Mouse (Mus musculus) megakaryocyte, embryonic 14.5 days (primary cell): ENCODE results near the gene Srbd1. TPM values are rescaled to one million over a fixed set of nuclear protein-coding genes. Genes with fewer than 3 reads are reported as not detected.

ENCODE experiments used
- H3K27me3 ChIP-seq: replicated peaks from 2 replicates; pipeline ENCODE3; 2012; ENCODE audit warnings: inconsistent platforms
- H3K36me3 ChIP-seq: replicated peaks from 2 replicates; pipeline ENCODE3; 2012; ENCODE audit warnings: low read length, inconsistent platforms, mixed read lengths
- H3K4me1 ChIP-seq: 2 replicates; pipeline ENCODE4 v1.6.1; 2012; ENCODE audit warnings: inconsistent platforms
- H3K4me3 ChIP-seq: replicated peaks from 2 replicates; pipeline ENCODE3; 2012; ENCODE audit warnings: moderate library complexity, mild to moderate bottlenecking, inconsistent platforms
- H3K9me3 ChIP-seq: 2 replicates; pipeline ENCODE4 v1.6.1; 2012; ENCODE audit warnings: inconsistent platforms
- FLI1 ChIP-seq: IDR thresholded peaks from 2 replicates; pipeline ENCODE4 v1.6.1; 2012; ENCODE audit warnings: low read length, inconsistent platforms, mixed read lengths
- GATA1 ChIP-seq: IDR thresholded peaks from 3 replicates; pipeline ENCODE4 v1.6.1; 2012; ENCODE audit warnings: mixed read lengths, low read length, inconsistent platforms, borderline replicate concordance
- polyA plus RNA-seq: library from polyadenylated mRNA; stranded (reverse); fragments of >175 nt; gene quantifications from 2 replicates; pipeline ENCODE4 v1.2.3, GENCODE M21; 2012; ENCODE audit warnings: low replicate concordance; ENCODE audit not compliant: insufficient read depth

Srbd1 gene
- polyA plus RNA-seq, 1 experiment, result 6.6 TPM

- Histone ChIP-seq H3K36me3 (peaks cover 62% of the 10 kb centered on the region), H3K27me3 (no peaks in the 10 kb centered on the region), H3K4me1 (no peaks in the 10 kb centered on the region; the same call in none of the 2 replicates), H3K4me3 (no peak overlapping the region), H3K9me3 (0 out of 2 replicates have a peak, but pooled peaks cover 3% of the 10 kb centered on the region)
- no peak for TF ChIP-seq GATA1
- TF ChIP-seq FLI1, result no peak
Measured at GRCm38 (mm10) chr17:85995086-85995485, 149.9 kb downstream of the Srbd1 start.

- Histone ChIP-seq H3K36me3 (peaks cover 59% of the 10 kb centered on the region), H3K4me3 (no peak overlapping the region), H3K27me3 (no peaks in the 10 kb centered on the region), H3K9me3 (no peaks in the 10 kb centered on the region), H3K4me1 (peaks cover 12% of the 10 kb centered on the region)
- TF ChIP-seq GATA1, result no peak
Measured at GRCm38 (mm10) chr17:85989058-85989769, 155.8 kb downstream of the Srbd1 start.

GRCm38 (mm10) chr17:85987531-85987930 is 157.4 kb downstream of the Srbd1 start:
- peaks cover 59% of the 10 kb centered on the region for H3K36me3 ChIP-seq

GRCm38 (mm10) chr17:85986624-85987023 is 158.4 kb downstream of the Srbd1 start:
- TF ChIP-seq FLI1 (no peak), GATA1 (no peak)
- Histone ChIP-seq H3K9me3 (peaks cover 10% of the 10 kb centered on the region), H3K4me3 (no peak overlapping the region), H3K36me3 (peaks cover 60% of the 10 kb centered on the region), H3K27me3 (no peaks in the 10 kb centered on the region), H3K4me1 (peaks cover 12% of the 10 kb centered on the region)

More at GRCm38 (mm10) chr17:85987531-85987930, 157.4 kb downstream of the Srbd1 start:
- H3K4me1 ChIP-seq, result peaks cover 12% of the 10 kb centered on the region
- no peaks in the 10 kb centered on the region for H3K27me3 ChIP-seq
- TF ChIP-seq FLI1 (no peak), GATA1 (no peak)
- H3K9me3 ChIP-seq, result peaks cover 3% of the 10 kb centered on the region; the same call in 1 of the 2 replicates
- no peak overlapping the region for H3K4me3 ChIP-seq

GRCm38 (mm10) chr17:85986181-85986580 is 158.8 kb downstream of the Srbd1 start:
- Histone ChIP-seq H3K27me3 (no peaks in the 10 kb centered on the region), H3K36me3 (peaks cover 60% of the 10 kb centered on the region), H3K4me3 (no peak overlapping the region), H3K4me1 (peaks cover 12% of the 10 kb centered on the region), H3K9me3 (peaks cover 15% of the 10 kb centered on the region)
- no peak for TF ChIP-seq FLI1
- no peak for TF ChIP-seq GATA1

GRCm38 (mm10) chr17:85985131-85985530 is 159.8 kb downstream of the Srbd1 start:
- peaks cover 12% of the 10 kb centered on the region for H3K4me1 ChIP-seq
- TF ChIP-seq FLI1 (no peak), GATA1 (no peak)
- H3K9me3 ChIP-seq, result peaks cover 17% of the 10 kb centered on the region
- H3K4me3 ChIP-seq, result no peak overlapping the region
- peaks cover 60% of the 10 kb centered on the region for H3K36me3 ChIP-seq
- no peaks in the 10 kb centered on the region for H3K27me3 ChIP-seq

- TF ChIP-seq GATA1 (no peak), FLI1 (no peak)
- Histone ChIP-seq H3K36me3 (peaks cover 41% of the 10 kb centered on the region), H3K9me3 (peaks cover 17% of the 10 kb centered on the region), H3K27me3 (no peaks in the 10 kb centered on the region), H3K4me1 (peaks cover 8% of the 10 kb centered on the region), H3K4me3 (no peak overlapping the region)
Measured at GRCm38 (mm10) chr17:85982271-85982670, 162.7 kb downstream of the Srbd1 start.

GRCm38 (mm10) chr17:85981869-85982268 is 163.1 kb downstream of the Srbd1 start:
- Histone ChIP-seq H3K4me1 (peaks cover 4% of the 10 kb centered on the region), H3K27me3 (no peaks in the 10 kb centered on the region), H3K4me3 (no peak overlapping the region), H3K36me3 (peaks cover 37% of the 10 kb centered on the region), H3K9me3 (peaks cover 17% of the 10 kb centered on the region)
- TF ChIP-seq GATA1 (no peak), FLI1 (no peak)

- TF ChIP-seq FLI1, result no peak
- TF ChIP-seq GATA1, result no peak
- peaks cover 14% of the 10 kb centered on the region for H3K36me3 ChIP-seq
- H3K4me1 ChIP-seq, result peaks cover 5% of the 10 kb centered on the region; the same call in 1 of the 2 replicates
- no peaks in the 10 kb centered on the region for H3K27me3 ChIP-seq
- peaks cover 17% of the 10 kb centered on the region for H3K9me3 ChIP-seq
- H3K4me3 ChIP-seq, result no peak overlapping the region
Measured at GRCm38 (mm10) chr17:85978876-85979275, 166.1 kb downstream of the Srbd1 start.

- no peaks in the 10 kb centered on the region; the same call in 1 of the 2 replicates for H3K9me3 ChIP-seq
Measured at GRCm38 (mm10) chr17:85975077-85975476, 169.9 kb downstream of the Srbd1 start.

More at GRCm38 (mm10) chr17:85975077-85975476, 169.9 kb downstream of the Srbd1 start:
- peaks cover 4% of the 10 kb centered on the region for H3K27me3 ChIP-seq
- H3K4me3 ChIP-seq, result no peak overlapping the region
- no peak for TF ChIP-seq FLI1
- TF ChIP-seq GATA1, result no peak
- no peaks in the 10 kb centered on the region for H3K36me3 ChIP-seq
- peaks cover 5% of the 10 kb centered on the region; the same call in 1 of the 2 replicates for H3K4me1 ChIP-seq
